Mouse (Mus musculus): Measurements from ENCODE around the gene Arid3b.

DNA sequence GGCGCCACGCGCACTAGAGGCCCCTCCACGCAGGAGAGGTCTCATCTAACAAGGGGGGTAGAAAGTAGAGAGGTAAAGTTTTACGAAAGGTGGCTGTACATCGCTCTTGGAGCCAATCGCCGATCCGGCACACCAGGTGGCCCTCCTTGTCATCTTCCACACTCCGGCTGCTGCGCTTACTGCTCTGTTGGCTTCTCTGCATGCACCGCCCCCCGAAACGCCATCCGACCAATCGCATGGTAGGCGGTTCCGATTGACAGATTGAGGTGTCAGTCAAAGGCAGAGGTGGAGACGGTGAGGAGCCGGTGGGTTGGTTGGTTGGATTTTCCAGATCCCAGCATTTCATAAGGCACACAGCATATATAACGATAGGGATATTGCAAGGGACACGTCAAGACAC lies 78.1 kb downstream of the Arid3b start:
- TF ChIP-seq ZNF384 (IDR thresholded peaks at IDR 0.05; ENCODE audit: low read depth, low read length) (no peak), MAFK (IDR thresholded peaks at IDR 0.05; ENCODE audit: insufficient read depth, low read depth, low read length) (no peak), ZC3H11A (IDR thresholded peaks at IDR 0.05; ENCODE audit: borderline replicate concordance, low read depth, low read length) (no peak)
